Mouse (Mus musculus) adrenal gland, postnatal 10 days (tissue): ENCODE measurements at regions not wholly inside any gene's neighbourhood (a gene's known extent, or its start where the extent isn't known, plus 50 kb on each side); places are given as distances from the start of the nearest gene placed in this dataset.
A peak's percentile ranks its signal among the peaks of the same experiment; 100 is the strongest.

Experiments used
- DNase-seq: peaks from one replicate; pipeline ENCODE4 v3.0.0; 2021; ENCODE audit warnings: mixed read lengths

- DNase-seq, result no peak
Measured at GRCm38 (mm10) chr1:80131354-80131753, 86.9 kb downstream of the Fam124b start.

DNA sequence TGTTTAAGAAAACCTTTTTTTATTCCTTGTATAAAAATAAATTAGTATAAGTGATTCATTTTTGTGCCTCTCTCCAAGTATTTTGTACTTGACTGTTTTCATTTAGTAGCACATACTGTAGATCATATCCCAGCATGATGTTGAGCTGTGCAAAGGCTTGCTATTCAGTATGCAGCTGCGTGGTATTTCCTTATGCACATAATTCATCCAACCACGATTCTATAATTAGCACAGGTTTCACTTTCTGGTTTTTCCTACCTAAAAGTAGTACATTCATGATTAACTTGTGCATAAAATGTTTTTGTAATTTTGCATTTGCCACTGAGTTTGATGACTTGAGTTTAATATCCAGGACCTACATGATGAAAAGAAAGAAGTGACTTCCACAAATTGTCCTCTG lies 94.3 kb downstream of the Fam124b start:
- no peak for DNase-seq

DNA sequence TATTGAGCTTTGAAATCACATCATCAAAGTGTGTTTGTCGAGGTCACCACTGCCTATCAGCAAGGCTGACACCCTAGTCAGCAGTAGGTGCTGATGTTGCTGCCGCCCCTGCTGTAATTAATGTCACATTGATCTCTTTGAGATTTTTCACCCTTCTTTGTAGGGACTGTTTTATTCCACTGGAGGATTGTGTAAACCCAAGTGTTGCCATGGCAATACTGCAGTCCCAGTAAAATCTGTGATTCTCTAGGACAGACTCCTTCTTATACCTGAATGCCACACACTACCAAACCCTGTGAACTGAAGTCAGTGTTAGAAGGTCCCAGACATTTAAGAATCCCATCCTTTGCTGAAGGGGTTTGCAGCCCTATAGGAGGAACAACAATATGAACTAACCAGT lies 102.4 kb downstream of the Fam124b start:
- no peak for DNase-seq

DNA sequence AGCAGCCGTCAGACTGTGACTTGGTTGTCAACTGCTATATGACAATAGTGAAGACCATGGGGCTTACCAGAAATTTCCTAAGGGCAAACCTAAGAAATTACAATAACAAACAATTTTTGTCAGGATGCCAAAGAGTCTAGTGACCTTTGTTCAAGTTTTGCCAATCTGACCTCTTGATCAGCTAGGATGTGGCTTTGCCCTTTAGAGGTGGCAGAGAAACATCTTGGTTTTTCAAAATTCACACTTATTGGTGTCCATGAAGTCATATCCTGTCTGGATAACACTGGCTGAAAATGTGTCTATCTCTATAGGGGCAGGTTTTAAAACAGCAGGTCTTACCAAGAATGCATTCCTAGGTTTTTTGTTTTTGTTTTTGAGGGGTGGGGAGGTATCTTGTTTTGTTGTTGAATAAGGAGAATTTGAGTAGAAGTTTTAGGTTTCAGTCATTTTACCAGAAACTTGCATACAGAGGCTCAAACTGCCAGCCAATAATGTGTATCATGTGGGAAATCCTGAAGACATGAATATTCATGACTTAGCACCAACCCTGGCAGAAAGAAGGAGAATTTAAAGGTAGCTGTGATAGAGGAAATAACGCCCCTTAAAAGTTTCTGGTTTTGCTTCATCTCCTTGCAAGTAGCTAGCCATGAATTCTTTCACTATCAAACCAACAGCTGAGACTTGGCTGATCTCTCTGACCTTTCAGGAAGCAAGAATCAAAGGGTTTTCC lies 110.4 kb downstream of the Fam124b start:
- no peak for DNase-seq

- DNase-seq, result peak; percentile 51
Measured at GRCm38 (mm10) chr1:80106269-80106668, 112.0 kb downstream of the Fam124b start.

DNA sequence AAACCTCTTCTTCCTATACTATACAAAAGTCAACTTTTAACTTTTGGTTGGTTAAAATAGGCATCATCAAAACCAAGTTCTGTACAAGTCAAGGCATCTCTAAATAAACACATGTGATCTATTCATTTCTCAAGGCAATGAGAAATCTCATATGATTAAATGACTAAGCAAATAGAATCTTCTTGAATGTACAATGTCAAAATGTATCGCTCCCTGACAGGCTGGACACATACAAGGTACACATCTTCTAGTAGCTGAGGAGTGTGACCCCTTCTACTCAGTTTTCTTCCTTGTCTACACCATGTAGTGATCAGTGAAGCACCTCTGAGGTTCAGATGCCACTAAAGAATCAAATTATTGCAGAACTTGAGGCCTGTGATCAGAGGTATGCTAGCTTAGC lies 120.0 kb downstream of the Fam124b start:
- DNase-seq, result no peak

GRCm38 (mm10) chr1:80091800-80092199 lies 126.5 kb downstream of the Fam124b start:
- DNase-seq, result no peak

- DNase-seq, result no peak
Measured at GRCm38 (mm10) chr1:80091350-80091749, 126.9 kb downstream of the Fam124b start.

DNA sequence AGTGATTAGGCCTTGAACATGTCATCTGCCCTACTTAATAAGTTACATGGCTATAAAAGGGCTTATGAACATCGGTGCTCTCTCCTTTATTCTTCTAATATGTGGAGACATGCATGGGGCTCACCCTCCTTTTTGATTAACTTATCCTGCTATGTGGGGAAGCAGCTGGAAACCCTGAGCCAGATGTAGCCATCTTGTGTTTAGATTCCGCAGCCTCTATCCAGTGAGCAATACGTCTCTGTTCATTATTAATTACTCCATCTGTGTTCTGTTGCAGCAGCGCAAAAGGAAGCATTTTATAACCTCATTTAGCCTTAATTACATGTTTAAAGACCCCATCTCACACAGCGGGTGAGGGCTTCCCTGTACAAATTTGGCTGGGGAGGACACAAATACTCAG lies 129.6 kb downstream of the Fam124b start:
- no peak for DNase-seq

DNA sequence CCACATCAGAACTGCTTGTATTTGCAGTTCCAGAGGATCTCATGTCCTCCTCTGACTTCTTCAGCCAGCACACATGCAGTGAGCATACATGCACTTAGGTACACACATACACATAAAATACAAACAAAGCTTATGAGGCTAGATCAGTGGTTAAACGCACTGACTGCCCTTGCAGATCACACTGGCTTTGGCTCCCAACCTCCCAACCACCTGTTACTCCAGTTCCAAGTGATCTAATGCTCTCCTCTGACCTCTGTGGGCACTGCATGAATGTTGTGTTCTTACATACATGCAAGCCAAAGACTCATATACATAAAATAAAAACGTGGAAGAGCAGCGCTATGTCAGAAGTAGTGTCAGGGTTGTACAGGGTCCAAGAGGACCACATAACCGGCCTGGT lies 141.9 kb downstream of the Fam124b start:
- no peak for DNase-seq

DNA sequence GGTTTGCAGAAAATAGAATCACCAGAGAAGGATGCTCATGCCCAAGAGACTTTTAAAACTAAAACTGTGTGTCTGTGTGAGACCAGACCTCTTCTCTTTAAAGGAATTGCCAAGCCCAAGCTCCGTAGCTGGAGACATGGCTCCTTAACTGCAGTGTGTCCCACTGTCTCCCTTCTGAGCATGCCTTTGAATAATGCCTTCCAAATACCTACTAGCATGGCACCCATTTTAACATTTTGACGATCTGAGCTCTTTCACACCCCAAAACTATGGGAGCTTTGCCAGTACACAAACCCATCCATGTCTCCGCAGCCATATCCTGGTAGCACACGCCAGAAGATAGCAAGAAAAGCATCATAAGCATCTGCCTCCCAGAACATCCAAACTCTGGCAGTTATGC lies 143.9 kb downstream of the Fam124b start:
- DNase-seq, result no peak

GRCm38 (mm10) chr1:80073950-80074349 lies 144.3 kb downstream of the Fam124b start:
- no peak for DNase-seq

GRCm38 (mm10) chr1:80069141-80069540 lies 149.1 kb downstream of the Fam124b start:
- peak; percentile 55 for DNase-seq

- DNase-seq, result no peak
Measured at GRCm38 (mm10) chr1:80062121-80062520, 156.2 kb downstream of the Fam124b start.

- DNase-seq, result no peak
Measured at GRCm38 (mm10) chr1:80061632-80062031, 156.6 kb downstream of the Fam124b start.

DNA sequence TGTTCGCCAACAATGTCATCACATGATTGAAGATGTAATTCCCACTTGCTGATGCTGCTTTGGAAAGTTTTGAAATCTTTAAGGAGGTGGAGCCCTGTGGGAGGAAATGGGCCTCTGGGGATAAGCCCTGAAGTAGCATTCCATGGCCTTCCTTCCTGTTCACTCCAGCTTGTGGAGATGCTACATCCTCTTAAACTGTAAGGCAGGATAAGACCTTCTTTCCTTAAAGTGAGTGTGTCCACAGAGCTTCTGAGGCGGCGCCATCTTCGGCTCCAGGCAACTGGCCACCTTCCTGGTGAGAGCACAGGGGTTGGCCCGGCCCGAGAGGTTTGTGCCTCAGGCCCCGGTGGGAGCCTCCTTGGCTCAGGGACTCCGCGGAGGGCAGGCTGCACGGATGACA lies 173.1 kb downstream of the Fam124b start:
- DNase-seq, result no peak

DNA sequence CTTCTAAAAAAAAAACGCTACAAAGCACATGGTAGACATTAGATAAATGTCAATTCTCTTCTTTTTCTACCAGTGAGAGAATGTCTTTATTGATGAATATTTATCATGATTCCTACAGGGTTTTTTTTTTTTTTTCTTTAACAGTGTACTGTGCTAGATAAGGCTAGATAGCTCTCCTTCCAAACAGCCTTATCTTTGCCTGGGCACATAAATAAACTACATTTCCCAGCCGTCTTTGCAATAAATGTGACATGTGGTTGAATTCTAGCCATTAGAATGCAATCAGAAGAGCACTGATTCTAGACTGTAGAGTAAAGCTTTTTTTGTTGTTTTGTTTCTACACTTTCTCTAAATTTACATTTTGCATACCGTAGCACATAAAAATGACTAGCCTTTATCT lies 177.9 kb downstream of the Fam124b start:
- no peak for DNase-seq

GRCm38 (mm10) chr1:80039891-80040290 lies 178.4 kb downstream of the Fam124b start:
- no peak for DNase-seq

- DNase-seq, result no peak
Measured at GRCm38 (mm10) chr1:80039161-80039560, 178.2 kb upstream of the Serpine2 start.

DNA sequence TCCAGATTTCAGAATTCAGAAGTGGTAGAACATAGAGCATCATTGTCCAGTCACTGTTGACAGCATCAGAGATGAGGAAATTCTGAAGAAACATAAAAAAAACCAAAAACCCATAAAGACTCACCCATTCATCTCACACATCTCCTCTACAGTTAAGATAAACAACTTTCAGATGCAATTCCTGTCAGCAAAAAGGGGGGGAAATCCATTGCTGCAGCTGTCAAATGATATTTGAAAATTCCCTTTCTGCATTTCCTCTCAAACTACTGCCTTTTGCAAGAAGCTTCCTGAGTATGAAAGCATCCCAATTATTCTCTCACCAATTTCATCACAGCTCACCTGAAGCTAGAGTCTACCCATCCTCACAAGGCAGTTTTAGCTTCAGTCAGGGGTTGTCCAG lies 177.1 kb upstream of the Serpine2 start:
- DNase-seq, result no peak

DNA sequence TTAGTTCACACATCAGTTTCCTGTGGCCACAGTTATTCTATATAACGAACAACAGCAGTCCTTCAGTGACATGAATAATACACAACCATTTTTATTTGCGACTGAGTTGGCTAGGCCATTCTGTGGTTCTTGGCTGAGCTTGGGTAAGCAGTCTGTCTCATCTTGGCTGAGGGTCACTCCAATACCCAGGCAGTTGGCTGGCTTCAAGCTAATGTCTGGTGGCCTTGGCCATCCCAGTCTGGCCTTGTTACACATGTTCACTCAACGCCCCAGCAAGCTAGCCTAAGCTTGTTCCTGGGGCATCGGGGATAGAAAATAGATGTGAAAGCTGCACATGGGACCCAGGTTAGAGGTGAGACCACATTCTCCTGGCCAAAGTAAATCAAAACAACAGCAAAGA lies 175.5 kb upstream of the Serpine2 start:
- DNase-seq, result peak; percentile 40

- no peak for DNase-seq
Measured at GRCm38 (mm10) chr1:80033522-80033921, 172.5 kb upstream of the Serpine2 start.

DNA sequence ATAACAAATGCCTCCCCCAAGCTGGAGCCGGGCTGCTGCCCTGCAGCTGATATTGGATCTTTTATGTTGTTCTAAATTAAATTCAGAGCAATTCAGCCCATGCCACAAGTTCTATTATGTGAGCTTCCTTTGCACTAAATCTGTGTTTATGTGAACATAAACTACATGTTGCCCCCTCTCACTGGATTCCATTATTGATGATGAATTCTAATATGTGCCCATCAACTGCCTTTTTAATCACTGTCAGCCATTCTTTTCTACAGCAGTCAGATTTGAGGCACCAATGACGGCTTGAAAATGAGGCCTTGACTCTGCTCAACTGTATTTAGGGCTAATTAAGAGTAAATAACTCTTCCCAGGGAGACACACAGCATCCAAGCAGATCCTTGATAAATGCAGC lies 172.1 kb upstream of the Serpine2 start:
- no peak for DNase-seq

DNA sequence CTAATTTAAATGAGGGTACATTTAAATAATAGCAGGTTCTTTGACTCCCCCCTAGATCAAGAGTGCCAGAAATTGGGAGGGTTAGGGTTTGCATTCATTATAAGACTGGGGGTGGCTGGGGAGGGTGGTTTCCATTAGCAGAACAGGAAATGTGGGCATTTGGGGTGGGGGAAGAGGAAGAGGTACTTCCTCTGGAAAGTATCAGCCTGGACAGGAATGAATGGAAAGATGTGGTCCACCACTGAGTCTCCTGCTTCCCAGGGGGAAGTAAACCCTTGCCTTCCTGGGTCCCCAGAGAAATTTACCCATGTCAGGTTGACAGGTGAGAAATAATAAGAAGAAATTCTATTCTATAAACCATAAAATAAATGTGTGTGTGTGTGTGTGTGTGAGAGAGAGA lies 171.5 kb upstream of the Serpine2 start:
- DNase-seq, result no peak

DNA sequence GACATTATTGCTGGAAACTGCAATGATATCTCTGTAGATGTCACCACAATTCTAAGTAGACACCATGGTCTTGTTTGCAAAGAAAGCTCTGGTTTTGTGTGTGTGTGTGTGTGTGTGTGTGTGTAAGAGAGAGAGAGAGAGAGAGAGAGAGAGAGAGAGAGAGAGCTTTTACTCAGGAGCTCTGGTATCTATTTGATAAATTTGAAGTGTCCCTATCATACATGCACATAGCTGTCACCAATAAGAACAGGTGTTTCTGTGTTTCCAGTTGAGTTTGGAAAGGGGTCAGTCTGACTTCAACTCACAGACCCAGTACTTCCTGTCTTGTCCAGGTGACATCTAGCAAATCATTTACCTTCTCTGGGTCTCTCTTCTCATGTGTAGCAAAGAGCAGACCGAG lies 169.7 kb upstream of the Serpine2 start:
- DNase-seq, result no peak
